Mouse (Mus musculus) spleen, postnatal 14 days (tissue): ENCODE results near the gene Pomt1.

ENCODE experiments used
- DNase-seq, 2 experiments: peaks; one replicate each; pipeline ENCODE4 v3.0.0; 2021 to 2022; ENCODE audit warnings: low spot score in 2 of 2

Gene Pomt1

DNA sequence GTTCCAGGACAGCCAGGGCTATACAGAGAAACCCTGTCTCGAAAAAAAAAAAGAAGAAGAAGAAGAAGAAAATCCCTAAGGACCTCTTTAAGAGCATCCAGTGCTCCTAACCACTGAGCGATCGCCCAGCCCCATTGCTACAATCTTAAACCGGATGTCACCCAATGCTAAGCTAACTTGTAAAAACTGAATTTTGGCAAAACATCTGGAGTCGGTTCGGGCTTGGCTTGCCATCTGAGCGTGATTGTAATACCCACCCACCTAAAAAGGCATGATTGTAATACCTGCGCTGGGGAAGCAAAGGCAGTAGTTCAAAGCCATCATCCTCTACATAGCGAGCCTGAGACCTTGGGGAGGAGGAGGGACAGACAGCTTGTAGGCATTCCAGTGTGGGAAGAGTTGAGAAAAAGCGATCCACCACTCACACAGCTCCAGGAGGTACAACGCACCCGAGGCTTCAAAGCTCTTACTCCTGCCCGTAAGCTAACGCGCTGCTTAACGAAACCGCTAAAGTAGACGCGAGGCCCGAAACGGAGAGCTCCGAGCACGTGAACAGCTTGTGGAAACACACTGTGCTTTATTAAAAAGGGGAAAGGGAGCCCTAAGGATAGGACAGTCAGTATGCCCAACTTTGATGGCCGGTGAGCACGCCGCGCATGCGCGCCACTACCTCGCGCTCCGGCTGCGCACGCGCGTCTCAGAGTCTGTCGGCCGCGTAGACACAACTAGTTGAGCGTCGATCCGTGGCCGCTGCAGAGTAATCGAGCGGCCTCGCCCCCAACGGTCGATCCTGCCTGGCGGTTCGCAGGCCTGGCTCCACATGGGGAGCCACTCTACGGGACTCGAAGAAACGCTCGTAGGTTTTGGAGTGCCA is at the start of gene Pomt1:
Pomt1 (plus strand) TSS at position 705 of the 874 bp plus-strand sequence.
- DNase-seq, result peak; percentile 82 to 88

DNA sequence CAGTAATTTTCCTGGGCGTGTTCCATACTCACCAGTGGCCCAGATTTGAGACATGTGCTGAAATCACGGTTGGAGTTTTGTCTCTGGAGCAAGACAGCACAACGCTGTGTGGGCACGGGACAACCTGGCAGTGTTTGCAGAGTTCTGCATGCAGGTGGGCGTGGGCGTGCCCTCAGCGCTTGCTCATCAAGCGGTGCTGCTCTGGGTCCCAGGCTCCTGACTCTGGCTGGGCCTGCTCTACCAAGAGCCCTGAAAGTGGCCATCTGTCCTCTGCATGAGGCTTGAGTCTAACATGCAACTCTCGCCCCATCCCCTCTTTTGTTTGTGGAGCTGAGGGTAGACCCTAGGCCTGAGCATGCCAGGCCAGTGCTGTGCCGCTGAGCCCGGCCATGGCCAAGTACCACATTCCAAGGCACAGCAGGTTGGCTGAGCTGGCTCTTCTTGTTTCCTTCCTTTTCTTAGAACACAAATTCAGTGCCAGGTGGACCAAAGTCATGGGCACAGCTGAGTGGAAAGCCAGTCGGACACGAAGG is 49.3 kb upstream of the Pomt1 start:
- DNase-seq, result no peak

DNA sequence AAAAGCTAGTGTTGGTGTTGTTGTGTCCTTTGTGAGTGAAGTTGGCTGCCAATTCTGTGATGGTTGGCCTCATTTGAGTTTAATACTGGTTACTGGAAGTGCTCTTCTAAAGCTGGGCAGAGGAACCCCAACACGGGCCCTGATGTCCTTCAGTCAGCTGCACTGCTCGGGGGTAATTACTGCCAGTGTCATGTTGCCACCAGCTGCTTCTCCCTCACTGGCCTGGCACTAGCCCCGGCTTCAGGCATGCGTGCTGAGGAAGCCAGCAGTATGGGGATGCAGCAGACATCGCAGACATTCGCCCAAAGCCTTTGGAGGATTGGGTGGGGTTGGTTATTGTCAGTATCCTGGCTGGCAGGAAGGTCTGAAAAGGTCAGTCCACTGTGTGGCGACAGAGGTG is 48.7 kb upstream of the Pomt1 start:
- DNase-seq, result no peak

DNA sequence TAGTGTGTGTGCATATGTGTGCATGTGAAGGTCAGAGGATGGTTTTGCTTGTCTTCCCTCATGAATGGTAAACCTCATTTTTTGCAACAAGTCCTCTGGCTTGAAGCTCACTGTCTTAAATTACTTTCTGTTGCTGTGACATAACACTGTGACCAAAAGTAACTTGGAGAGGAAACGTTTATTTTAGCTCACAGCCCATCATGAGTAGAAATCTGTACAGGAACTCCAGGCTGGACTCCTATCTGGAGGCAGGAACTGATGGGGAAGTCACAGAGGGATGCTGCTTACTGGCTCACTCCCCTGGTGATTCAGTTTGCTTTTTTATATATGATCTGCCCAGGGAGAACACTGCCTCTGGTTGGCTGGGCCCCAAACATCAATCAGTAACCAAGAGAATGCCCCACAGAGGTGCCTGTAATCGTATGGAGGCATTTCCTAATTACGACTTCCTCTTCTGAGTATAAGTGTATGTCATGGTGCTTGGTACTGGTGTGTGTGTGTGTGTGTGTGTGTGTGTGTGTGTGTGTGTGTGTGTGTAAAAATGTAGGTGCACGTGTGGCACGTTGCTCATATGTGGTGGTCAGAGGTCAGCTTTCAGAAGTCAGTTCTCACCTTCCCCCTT is 47.2 kb upstream of the Pomt1 start:
- DNase-seq, result no peak

DNA sequence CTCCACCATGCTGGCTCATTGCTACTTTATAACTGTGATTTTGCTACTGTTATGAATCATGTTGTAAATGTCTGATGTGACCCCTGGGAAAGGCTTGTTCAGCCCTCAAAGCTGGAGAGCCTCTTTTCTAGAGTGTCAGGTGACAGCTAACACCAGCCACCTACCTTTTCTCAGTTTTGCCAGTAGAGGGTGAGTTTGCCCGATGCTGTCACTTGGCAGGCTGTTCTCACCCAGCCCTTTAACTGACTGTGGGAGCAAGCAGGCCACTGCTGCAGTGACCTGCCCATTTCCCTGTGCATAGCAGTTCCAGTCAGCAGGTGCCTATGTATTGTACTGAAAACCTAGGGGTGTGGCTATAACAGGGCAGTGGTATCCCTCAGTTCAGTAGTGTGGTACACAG is 45.8 kb upstream of the Pomt1 start:
- DNase-seq, result no peak

DNA sequence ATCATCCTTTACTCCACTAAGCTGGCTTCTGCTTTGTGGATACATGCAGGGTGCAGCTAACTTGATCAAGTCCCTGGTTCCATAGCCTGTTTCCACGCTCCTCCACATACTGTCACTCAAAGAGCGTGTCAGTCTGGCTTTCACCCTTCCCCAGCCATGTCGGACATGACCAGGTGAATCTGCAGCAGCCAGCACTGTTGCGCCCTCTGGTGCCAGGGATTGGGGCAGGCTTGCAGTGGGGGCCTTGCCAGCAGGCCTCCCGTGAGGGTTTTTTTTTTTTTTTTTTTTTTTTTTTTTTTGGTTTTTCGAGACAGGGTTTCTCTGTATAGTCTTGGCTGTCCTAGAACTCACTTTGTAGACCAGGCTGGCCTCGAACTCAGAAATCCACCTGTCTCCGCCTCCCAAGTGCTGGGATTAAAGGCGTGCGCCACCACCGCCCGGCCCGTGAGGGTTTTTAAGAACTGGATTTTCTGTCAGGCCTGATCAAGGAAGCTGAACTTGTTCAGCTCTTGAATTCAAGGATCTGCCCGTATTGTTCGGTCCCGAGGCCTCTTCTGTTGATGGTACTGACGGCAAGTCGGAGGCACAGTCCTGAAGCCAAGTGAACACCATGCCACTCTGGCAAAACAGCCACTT is 44.4 kb upstream of the Pomt1 start:
- DNase-seq, result peak; percentile 37 to 69

DNA sequence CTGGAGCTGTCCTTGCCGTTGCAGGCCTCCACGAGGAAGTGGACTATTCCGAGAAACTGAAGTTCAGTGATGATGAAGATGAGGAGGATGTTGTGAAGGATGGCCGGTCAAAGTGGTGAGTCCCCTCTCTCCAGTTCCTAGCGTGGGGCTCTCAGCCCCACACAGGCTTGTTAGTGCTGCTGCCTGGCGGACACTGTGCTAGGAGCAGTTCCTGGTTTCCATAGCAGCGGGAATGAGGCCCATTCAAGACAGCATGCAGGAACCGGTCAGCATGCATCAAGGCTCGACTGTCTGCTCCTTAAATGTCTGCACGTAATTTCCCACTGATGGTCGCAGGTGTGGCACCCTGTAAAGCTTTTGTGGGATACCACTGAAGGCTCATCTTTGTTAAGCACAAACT is 37.4 kb upstream of the Pomt1 start:
- no peak for DNase-seq

DNA sequence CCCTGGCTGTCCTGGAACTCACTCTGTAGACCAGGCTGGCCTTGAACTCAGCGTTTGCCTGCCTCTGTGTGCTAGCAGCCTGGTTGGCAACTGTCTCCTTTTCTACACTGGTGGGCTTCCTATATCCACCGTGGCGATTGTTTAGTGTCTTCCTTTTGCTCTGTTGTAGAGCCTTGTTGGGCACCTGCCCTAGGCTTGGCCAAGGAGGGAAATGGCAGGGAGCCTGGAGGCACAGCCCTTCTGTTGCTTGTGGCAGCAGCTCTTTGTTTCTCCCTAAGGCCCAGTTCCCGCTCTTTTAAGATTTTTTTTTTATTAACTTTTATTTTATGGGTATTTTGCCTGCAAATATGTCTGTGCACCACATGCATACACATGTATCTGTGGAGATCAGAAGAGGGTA is 36.4 kb upstream of the Pomt1 start:
- DNase-seq, result no peak

DNA sequence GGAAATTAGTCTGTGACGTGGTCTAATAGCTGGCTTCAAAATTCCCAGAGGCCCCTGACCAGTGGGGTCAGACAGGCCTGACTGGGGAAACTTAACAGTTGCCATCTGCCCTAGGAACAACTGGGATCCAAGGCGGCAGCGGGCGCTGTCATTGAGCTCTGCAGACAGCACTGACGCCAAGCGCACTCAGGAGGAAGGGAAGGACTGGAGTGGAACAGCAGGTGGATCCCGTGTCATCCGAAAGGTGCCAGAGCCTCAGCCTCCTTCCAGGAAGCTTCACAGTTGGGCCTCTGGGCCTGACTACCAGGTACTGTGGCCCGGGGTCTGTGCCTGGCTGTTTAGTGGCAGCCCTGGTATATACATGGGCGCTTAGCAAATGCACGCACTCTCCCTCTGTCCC is 35.7 kb upstream of the Pomt1 start:
- no peak for DNase-seq

DNA sequence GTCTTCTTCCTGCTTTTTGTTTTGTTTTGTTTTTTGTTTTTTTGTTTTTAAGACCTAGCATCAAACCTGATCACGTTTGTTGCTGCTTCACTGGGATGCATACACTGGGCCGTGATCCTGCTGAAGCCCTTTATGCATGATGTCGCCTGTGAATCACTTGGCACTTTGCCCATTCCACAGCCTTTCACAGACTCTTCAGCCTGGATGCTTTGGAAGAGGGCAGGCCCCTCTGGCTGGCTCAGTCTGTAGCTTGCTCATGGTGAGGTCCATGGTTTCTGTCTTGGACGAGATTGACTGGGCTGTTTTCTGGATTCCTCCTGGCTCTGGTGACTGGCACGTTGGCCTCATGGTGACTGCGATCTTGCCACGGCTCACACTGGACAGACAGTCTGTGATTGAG is 34.9 kb upstream of the Pomt1 start:
- no peak for DNase-seq

DNA sequence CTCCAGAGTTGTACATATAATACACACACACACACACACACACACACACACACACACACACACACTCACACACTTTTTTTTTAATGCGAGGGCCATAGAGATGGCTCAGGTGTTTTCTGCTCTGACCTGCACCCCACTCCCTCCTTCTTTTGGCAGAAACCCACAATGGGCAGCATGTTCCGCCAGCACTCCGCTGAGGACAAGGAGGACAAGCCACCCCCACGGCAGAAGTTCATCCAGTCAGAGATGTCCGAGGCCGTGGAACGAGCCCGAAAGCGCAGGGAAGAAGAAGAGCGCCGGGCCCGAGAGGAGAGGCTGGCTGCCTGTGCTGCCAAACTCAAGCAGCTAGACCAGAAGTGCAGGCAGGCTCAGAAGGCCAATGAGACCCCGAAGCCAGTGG is 32.5 kb upstream of the Pomt1 start:
- DNase-seq, result no peak

DNA sequence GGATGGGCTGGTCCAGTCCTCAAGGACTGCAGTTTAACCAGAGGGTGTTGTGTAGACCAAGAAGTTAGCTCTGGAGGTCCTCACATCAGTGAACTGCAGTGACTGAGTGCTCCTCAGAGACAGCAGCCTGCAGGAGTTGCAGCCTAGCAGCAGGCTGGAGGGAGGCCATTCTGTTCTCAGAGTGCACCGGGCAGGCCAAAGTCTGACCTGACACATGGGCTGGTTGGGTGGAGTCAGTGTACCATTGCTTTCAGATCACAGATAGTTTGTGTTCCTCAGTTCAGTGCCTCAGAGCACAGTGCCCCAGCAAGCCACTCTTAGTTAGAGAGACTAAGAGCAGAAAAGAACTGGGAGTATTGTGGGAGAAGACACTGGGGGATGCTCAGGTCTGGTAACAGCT is 28.7 kb upstream of the Pomt1 start:
- DNase-seq, result no peak

DNA sequence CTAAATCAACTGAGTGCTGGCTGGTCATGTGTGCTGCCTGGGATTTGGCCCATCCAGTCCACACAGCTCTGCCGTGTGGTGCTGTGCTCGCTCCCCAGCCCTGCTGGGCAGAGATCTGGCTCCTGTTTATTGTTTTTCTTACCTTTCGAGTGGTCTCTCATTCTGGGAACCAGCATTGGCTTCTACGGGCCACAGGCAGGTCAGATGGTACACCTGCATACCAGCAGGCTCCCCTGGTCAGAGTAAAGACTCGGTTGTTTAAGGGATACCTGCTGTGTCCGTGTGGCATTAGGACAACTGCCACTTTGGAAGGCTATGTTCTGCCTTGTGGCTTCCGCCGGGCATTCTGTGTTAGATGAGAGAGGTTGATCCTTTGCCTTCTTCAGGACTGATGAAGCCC is 24.7 kb upstream of the Pomt1 start:
- no peak for DNase-seq

DNA sequence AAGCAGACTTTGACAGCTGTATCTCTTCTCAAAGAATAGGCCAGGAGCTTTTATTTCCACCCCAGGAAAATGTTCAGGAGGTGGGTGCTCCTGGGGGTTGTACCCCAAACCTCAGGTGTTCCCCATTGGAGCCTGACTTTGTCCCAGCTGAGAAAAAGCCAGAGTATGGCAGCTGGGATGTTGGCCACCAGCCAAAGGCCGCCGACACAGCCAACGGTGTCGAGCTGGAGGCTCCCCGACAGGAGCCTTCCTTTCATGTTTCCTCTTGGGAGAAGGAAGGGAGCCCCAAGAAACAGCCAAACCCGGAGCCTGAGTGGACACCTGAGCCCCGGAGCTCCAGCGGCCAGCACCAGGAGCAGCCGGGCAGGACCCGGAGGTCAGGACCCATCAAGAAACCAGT is 23.4 kb upstream of the Pomt1 start:
- no peak for DNase-seq

DNA sequence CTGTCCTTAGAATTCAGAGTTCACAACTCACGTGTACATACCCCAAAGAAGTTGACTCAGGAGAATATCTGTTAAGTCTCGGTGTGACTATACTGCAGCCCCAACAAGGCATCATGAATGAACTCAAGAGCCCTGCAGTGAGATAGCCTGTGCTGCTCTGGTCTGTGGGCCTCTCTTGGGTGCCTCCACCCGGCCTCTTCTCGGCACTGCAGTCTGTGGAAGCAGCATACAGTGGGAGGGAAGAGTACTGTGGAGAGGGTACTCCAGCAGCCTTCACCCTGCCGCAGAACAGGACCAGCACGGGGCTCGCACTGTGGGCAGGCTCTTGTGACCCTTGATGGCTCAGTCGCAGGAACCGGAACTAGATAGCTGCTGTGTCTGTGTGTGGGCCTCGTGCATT is 20.8 kb upstream of the Pomt1 start:
- no peak for DNase-seq

DNA sequence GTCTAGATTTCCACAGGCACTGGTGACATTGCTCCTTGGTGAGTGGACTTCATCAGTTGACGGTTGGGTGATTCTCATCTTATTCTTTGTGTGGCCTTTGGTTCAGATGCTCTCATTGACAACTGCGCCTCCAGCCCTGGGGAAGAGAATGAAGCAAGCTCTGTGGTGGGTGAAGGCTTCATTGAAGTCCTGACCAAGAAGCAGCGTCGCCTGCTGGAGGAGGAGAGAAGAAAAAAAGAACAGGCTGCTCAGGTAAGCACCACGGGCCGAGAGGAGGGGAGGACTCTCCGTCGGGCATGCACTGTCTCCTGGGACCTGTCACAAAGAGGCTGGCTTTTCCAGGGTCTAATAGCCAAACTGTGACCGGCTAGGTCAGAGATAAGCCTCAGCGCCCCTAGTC is 19.9 kb upstream of the Pomt1 start:
- no peak for DNase-seq

DNA sequence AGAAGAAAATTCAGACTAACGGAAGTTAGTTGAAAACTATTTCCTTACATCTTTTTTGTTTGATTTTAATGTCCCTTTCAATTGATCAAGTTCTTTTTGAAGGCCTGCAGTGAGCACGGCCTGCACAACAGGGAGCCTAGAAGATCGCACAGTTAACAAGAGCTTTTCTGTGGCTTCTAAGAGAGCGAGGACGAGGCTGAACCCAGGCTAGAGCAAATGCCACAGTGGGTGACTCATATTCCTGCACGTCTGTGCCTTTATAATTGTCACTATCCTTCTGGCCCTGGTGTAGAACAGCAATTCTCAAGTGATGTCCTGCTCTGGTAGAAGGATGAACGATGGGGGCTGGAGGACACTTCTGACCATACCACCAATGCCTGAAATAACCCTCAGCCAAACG is 18.7 kb upstream of the Pomt1 start:
- DNase-seq, result no peak

DNA sequence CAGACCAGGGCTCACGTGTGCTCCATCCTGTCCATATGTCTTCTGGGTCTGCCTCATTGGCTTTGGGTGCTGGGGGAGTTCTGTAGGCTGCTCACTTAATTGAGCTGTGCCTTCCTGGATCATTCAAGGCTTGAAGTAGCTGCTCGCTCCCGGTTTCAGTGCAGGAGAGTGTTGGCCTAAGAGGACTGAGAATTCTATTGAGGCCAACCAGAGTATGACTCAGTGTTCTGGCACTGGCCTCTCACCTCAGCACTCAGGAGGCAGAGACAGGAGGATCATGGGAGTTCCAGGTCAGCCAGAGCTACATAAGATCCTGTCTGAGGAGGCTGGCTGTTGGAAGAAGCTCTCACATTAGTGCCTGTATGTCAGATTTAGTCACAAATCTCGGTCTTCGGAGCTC is 18.3 kb upstream of the Pomt1 start:
- DNase-seq, result no peak

DNA sequence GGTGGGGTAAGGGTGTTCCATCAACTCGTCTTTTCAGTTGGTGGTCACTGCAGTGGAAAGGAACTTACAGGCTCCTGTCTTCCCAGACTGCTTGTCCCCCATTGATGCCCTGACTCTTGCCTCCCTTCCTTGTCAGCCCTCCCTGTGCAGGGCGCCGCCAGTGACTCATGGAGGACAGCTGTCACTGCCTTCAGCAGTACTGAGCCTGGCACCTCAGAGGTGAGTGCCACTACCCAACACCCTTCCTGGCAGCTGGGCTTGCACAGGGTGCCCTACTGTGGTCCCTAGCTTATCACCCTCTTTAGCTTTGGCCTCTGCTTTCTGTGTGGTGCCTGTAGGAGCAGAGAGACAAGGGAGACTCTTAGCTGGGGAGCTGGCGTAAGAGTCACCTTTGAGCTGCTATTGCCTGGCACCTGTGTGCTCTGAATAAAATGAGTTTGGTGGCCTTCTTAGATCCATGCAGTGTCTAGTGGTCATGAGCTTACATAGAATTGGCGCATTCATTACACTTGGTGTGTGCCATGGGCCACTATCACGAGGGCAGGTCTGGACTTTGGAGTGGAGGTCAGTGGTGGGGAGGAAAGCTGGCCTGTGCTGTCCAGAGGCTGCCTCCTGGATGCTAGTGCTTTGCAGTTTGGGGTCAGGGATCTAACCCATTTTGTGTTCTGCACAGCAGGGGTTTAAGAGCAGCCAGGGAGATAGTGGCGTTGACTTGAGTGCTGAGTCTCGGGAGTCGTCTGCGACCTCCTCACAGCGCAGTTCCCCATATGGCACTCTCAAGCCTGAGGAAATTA is 17.7 kb upstream of the Pomt1 start:
- DNase-seq, result no peak

DNA sequence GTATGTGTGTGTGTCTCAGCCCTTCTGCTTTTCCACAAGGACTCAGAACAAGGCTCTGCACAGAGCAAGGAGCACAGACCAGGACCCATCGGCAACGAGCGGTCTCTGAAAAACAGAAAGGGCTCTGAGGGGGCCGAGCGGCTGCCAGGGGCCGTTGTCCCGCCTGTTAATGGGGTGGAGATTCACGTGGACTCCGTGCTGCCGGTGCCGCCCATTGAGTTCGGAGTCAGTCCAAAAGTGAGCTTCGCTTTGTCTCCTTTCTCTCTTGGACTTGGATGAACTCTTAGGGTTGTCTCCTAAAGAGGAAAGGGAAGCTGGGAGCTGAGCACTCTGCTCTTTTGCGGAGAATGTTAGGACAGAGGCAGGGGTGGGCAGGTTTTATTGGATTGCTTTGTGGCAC is 16.9 kb upstream of the Pomt1 start:
- no peak for DNase-seq

DNA sequence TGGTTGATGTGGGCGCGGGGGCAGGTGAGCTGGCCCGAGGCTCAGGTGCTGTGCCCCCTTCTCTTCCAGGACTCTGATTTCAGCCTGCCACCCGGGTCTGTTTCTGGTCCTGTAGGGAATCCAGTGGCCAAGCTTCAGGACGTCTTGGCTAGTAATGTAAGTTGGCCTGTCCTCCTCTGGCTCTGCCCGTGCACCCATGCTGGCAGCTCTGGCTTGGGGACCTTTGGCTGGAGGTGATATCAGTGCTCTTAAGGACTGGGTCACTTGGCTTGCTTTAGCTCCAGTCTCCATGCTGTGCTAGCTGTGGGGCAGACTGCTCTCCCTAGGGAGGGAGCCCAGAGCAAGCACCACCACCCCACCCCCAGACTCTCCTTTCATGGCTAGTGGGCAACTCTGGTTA is 16.4 kb upstream of the Pomt1 start:
- no peak for DNase-seq

DNA sequence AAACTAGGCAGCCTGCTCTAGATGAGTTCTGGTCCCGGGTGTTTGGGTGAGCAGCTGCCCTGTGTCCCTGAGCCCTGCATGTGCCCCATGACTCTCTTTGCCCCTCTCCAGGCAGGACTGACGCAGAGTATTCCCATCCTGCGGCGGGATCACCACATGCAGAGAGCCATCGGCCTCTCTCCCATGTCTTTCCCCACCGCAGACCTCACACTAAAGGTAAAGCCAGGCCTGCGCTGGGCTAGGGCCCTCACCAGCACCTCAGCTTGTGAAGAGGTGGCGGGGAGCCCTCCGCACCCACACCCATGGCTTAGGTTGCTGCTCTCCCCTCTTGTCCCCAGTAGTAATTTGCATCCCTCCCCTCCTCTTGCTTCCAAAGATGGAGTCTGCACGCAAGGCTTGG is 15.4 kb upstream of the Pomt1 start:
- no peak for DNase-seq
